Mouse (Mus musculus): Measurements from ENCODE around the gene Bend4.

GRCm38 (mm10) chr5:67382556-67382955 lies 45.6 kb downstream of the Bend4 start:
- TF ChIP-seq EP300 (optimal IDR thresholded peaks at IDR 0.05) (no peak), CTCF (IDR thresholded peaks at IDR 0.05; ENCODE audit: low read depth) (no peak)

All from stomach, postnatal 0 days (tissue).